Mouse (Mus musculus) heart, embryonic 11.5 days (tissue): ENCODE results near the gene Arntl2. TPM values are rescaled to one million over a fixed set of nuclear protein-coding genes. Genes with fewer than 3 reads are reported as not detected.

ENCODE experiments used
- ATAC-seq: fragments of 200-750 bp; cut with Nextera tagmentation; replicated peaks from 2 replicates; pipeline ENCODE4 v1.8.0; 2017; ENCODE audit warnings: moderate library complexity; ENCODE audit not compliant: insufficient number of reproducible peaks, low FRiP score, low TSS enrichment
- H3K27ac ChIP-seq: fragments of 300-500 bp; sonication (generic); 2 replicates; pipeline ENCODE4 v1.5.1; 2014; ENCODE audit warnings: mild to moderate bottlenecking, low read depth, low read length
- H3K27me3 ChIP-seq: fragments of 300-500 bp; sonication (generic); 2 replicates; pipeline ENCODE4 v1.6.1; 2014; ENCODE audit warnings: mild to moderate bottlenecking, low read length, mixed read lengths; ENCODE audit not compliant: control insufficient read depth, insufficient read depth
- H3K36me3 ChIP-seq: fragments of 300-500 bp; sonication (generic); 2 replicates; pipeline ENCODE4 v1.6.1; 2014; ENCODE audit warnings: mild to moderate bottlenecking, low read length, moderate library complexity, mixed read lengths; ENCODE audit not compliant: control insufficient read depth, insufficient read depth
- H3K4me1 ChIP-seq: fragments of 300-500 bp; sonication (generic); 2 replicates; pipeline ENCODE4 v1.6.1; 2014; ENCODE audit warnings: low read length; ENCODE audit not compliant: control insufficient read depth, insufficient read depth
- H3K4me2 ChIP-seq: fragments of 300-500 bp; sonication (generic); 2 replicates; pipeline ENCODE4 v1.6.1; 2014; ENCODE audit warnings: mild to moderate bottlenecking, moderate library complexity
- H3K4me3 ChIP-seq: fragments of 300-500 bp; sonication (generic); 2 replicates; pipeline ENCODE4 v1.5.1; 2014; ENCODE audit warnings: low read depth, low read length
- H3K9ac ChIP-seq: fragments of 300-500 bp; sonication (generic); 2 replicates; pipeline ENCODE4 v1.6.1; 2014; ENCODE audit warnings: mild to moderate bottlenecking, low read depth, low read length, moderate library complexity
- H3K9me3 ChIP-seq: fragments of 300-500 bp; sonication (generic); replicated peaks from 2 replicates; pipeline ENCODE4 v1.6.1; 2016; ENCODE audit warnings: low read length; ENCODE audit not compliant: control insufficient read depth
- WGBS: fragments of 180-500 bp; shearing (Covaris S2); extraction: QIAGEN DNeasy Blood & Tissue Kit; methylation state at CpG from one replicate; pipeline ENCODE4 v1.1.7; 2014; ENCODE audit not compliant: insufficient replicate concordance; 5-methylcytosine and 5-hydroxymethylcytosine counted together
- polyA plus RNA-seq: library from polyadenylated mRNA; unstranded; fragments of >200 nt; fragmentation: Nextera tagmentation; extraction: Ambion mirVana; gene quantifications from 2 replicates; pipeline ENCODE4 v1.2.1, GENCODE M21; 2014

The Arntl2 gene
- polyA plus RNA-seq, 1 experiment from 2014 or later = 1.9 TPM

GRCm38 (mm10) chr6:146881896-146882770 is 86.3 kb downstream of the Arntl2 start:
- H3K9ac ChIP-seq = no peak overlapping the region
- no peaks in the 10 kb centered on the region for H3K36me3 ChIP-seq
- H3K9me3 ChIP-seq = no peaks in the 10 kb centered on the region; the same call in 1 of the 2 replicates
- H3K4me1 ChIP-seq = peaks cover 40% of the 10 kb centered on the region
- no peaks in the 10 kb centered on the region for H3K27me3 ChIP-seq
- H3K4me3 ChIP-seq = no peak overlapping the region
- no peak overlapping the region for H3K4me2 ChIP-seq
- no peak for ATAC-seq
- 49% methylated on average over 13 of the region's 13 CpGs for WGBS
- no peak overlapping the region for H3K27ac ChIP-seq

Other genes with a start within 250 kb of the Arntl2 start
- 92.8 and 93.4 TPM in 2 replicates for gene Fgfr1op2, start 218.9 kb upstream of the Arntl2 start, polyA plus RNA-seq
- gene Ints13, start 218.2 kb upstream of the Arntl2 start, polyA plus RNA-seq = 51.8 and 56.3 TPM in 2 replicates
- gene Med21, start 153.5 kb upstream of the Arntl2 start, polyA plus RNA-seq = 129 and 133 TPM in 2 replicates
- gene Tm7sf3, start 153.2 kb upstream of the Arntl2 start, polyA plus RNA-seq = 39.9 and 48.3 TPM in 2 replicates
- gene Stk38l, start 71.1 kb upstream of the Arntl2 start, polyA plus RNA-seq = 42.4 and 46.7 TPM in 2 replicates
- gene Smco2, start 54.0 kb downstream of the Arntl2 start, polyA plus RNA-seq = not detected in 2 replicates
- gene Ppfibp1, start 92.4 kb downstream of the Arntl2 start, polyA plus RNA-seq = 78.0 and 86.2 TPM in 2 replicates
- 0.21 and 0.42 TPM in 2 replicates for gene 1700034J05Rik, start 158.4 kb downstream of the Arntl2 start, polyA plus RNA-seq
- 1.1 and 1.3 TPM in 2 replicates for gene Rep15, start 236.5 kb downstream of the Arntl2 start, polyA plus RNA-seq
- 128 and 135 TPM in 2 replicates for gene Mrps35, start 246.7 kb downstream of the Arntl2 start, polyA plus RNA-seq